Mouse (Mus musculus) limb, embryonic 15.5 days (tissue): Measurements from ENCODE around the gene Bhlhe40. TPM values are rescaled to one million over a fixed set of nuclear protein-coding genes. Genes with fewer than 3 reads are reported as not detected.

ENCODE experiments used
- ATAC-seq: fragments of 200-750 bp; cut with Nextera tagmentation; 2 replicates; pipeline ENCODE4 v1.8.0; 2017; ENCODE audit warnings: low read depth, moderate TSS enrichment; ENCODE audit not compliant: insufficient number of reproducible peaks, low FRiP score, low TSS enrichment
- H3K27ac ChIP-seq: fragments of 300-500 bp; sonication (generic); 2 replicates; pipeline ENCODE4 v1.5.1; 2015; ENCODE audit warnings: moderate library complexity, mild to moderate bottlenecking, inconsistent platforms
- H3K27me3 ChIP-seq: fragments of 300-500 bp; sonication (generic); 2 replicates; pipeline ENCODE4 v1.6.1; 2015; ENCODE audit warnings: inconsistent platforms
- H3K36me3 ChIP-seq: fragments of 300-500 bp; sonication (generic); 2 replicates; pipeline ENCODE4 v1.6.1; 2015; ENCODE audit warnings: inconsistent platforms
- H3K4me1 ChIP-seq: fragments of 300-500 bp; sonication (generic); 2 replicates; pipeline ENCODE4 v1.6.1; 2015; ENCODE audit warnings: inconsistent platforms
- H3K4me2 ChIP-seq: fragments of 300-500 bp; sonication (generic); 2 replicates; pipeline ENCODE4 v1.6.1; 2015; ENCODE audit warnings: mild to moderate bottlenecking, inconsistent platforms
- H3K4me3 ChIP-seq: fragments of 300-500 bp; sonication (generic); 2 replicates; pipeline ENCODE4 v1.5.1; 2015; ENCODE audit warnings: mild to moderate bottlenecking, inconsistent platforms
- H3K9ac ChIP-seq: fragments of 300-500 bp; sonication (generic); 2 replicates; pipeline ENCODE4 v1.6.1; 2015; ENCODE audit warnings: inconsistent platforms
- H3K9me3 ChIP-seq: fragments of 300-500 bp; sonication (generic); 2 replicates; pipeline ENCODE4 v1.6.1; 2016; ENCODE audit warnings: inconsistent platforms
- WGBS: fragments of 180-500 bp; shearing (Covaris S2); methylation state at CpG from one replicate; pipeline ENCODE4 v1.1.7; 2015; 5-methylcytosine and 5-hydroxymethylcytosine counted together
- polyA plus RNA-seq: library from polyadenylated mRNA; unstranded; fragments of >200 nt; fragmentation: Nextera tagmentation; extraction: Ambion mirVana; gene quantifications from 2 replicates; pipeline ENCODE4 v1.2.1, GENCODE M21; 2015

Bhlhe40 gene
- 44.5 and 45.4 TPM in 2 replicates for polyA plus RNA-seq

GRCm38 (mm10) chr6:108660206-108660877 lies at the start of gene Bhlhe40:
Bhlhe40 (plus strand) TSS chr6:108660629.
- Histone ChIP-seq H3K27ac (peak within 1 kb of the TSS; percentile 96), H3K4me2 (peak within 1 kb of the TSS; percentile 84), H3K4me3 (peak within 1 kb of the TSS; percentile 53), H3K27me3 (0 out of 2 replicates have a peak, but pooled peaks cover 3% of the 10 kb centered on the region), H3K36me3 (peaks cover 10% of the 10 kb centered on the region; the same call in 1 of the 2 replicates), H3K4me1 (peaks cover 24% of the 10 kb centered on the region), H3K9ac (peak within 1 kb of the TSS; percentile 62), H3K9me3 (no peaks in the 10 kb centered on the region)
- ATAC-seq, result peak; percentile 92
- 0% methylated on average over 34 of the region's 43 CpGs for WGBS

GRCm38 (mm10) chr6:108611663-108612062 lies 48.8 kb upstream of the Bhlhe40 start:
- 39% methylated on average over 3 of the region's 3 CpGs for WGBS
- Histone ChIP-seq H3K4me2 (no peak overlapping the region), H3K36me3 (no peaks in the 10 kb centered on the region), H3K4me1 (no peaks in the 10 kb centered on the region), H3K27me3 (no peaks in the 10 kb centered on the region), H3K4me3 (no peak overlapping the region), H3K27ac (no peak overlapping the region), H3K9me3 (no peaks in the 10 kb centered on the region), H3K9ac (no peak overlapping the region)
- no peak for ATAC-seq

DNA sequence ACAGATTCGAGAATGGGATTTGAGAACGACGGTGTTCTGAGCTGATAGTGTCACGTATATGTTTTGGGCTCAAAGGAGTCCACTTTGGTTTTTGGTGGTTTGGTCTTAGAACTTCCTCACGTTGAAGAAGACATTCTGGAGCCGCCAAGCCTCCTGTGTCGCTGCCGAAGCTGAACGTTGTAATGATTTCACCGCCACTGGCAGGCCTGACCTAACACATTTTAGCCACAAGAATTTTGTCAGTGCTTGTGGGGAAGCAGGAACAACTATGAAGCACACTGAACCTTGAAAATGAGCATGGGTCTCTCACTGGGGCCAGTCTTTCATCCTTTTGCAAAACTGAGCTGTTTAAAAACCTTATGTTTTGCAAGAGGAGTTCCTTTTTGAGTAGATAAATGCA lies 42.4 kb upstream of the Bhlhe40 start:
- WGBS, result 79% methylated on average over 10 of the region's 10 CpGs
- H3K4me1 ChIP-seq, result no peaks in the 10 kb centered on the region
- no peaks in the 10 kb centered on the region for H3K36me3 ChIP-seq
- no peaks in the 10 kb centered on the region for H3K27me3 ChIP-seq
- no peak for ATAC-seq
- H3K4me2 ChIP-seq, result no peak overlapping the region
- no peak overlapping the region for H3K9ac ChIP-seq
- H3K9me3 ChIP-seq, result no peaks in the 10 kb centered on the region
- no peak overlapping the region for H3K27ac ChIP-seq
- no peak overlapping the region for H3K4me3 ChIP-seq

GRCm38 (mm10) chr6:108623028-108623565 lies 37.3 kb upstream of the Bhlhe40 start:
- no peak overlapping the region for H3K27ac ChIP-seq
- no peak overlapping the region for H3K4me3 ChIP-seq
- H3K36me3 ChIP-seq, result no peaks in the 10 kb centered on the region
- no peaks in the 10 kb centered on the region for H3K4me1 ChIP-seq
- H3K9me3 ChIP-seq, result no peaks in the 10 kb centered on the region
- no peak overlapping the region for H3K9ac ChIP-seq
- H3K4me2 ChIP-seq, result no peak overlapping the region
- H3K27me3 ChIP-seq, result no peaks in the 10 kb centered on the region
- no peak for ATAC-seq
- WGBS, result 84% methylated on average over 4 of the region's 4 CpGs

DNA sequence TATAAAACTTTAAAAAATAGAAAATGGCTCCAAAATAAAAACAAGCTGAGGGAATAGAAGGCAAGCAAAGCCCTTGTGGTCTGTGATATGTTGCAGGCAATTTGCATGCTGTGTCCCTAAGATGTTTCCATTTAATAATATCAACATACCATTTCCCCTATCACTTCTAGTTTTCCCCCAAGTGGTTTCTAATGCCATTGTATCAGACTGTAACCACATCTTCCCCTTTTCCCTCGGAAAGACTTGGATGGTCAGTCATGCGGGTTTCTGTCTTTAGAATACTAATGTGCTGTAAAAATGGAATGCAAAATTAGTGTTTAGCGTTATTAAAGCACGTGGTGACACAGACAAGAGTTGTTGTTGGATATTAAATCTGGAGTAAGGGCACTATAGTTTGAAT lies 35.5 kb upstream of the Bhlhe40 start:
- WGBS, result 85% methylated on average over 4 of the region's 4 CpGs
- H3K27me3 ChIP-seq, result no peaks in the 10 kb centered on the region
- no peaks in the 10 kb centered on the region for H3K36me3 ChIP-seq
- ATAC-seq, result no peak
- no peak overlapping the region for H3K4me3 ChIP-seq
- no peak overlapping the region for H3K4me2 ChIP-seq
- no peaks in the 10 kb centered on the region for H3K9me3 ChIP-seq
- no peaks in the 10 kb centered on the region for H3K4me1 ChIP-seq
- no peak overlapping the region for H3K9ac ChIP-seq
- no peak overlapping the region for H3K27ac ChIP-seq

GRCm38 (mm10) chr6:108630701-108631100 lies 29.7 kb upstream of the Bhlhe40 start:
- Histone ChIP-seq H3K9ac (no peak overlapping the region), H3K4me3 (no peak overlapping the region), H3K27me3 (no peaks in the 10 kb centered on the region), H3K4me1 (no peaks in the 10 kb centered on the region), H3K36me3 (no peaks in the 10 kb centered on the region), H3K27ac (no peak overlapping the region), H3K9me3 (no peaks in the 10 kb centered on the region), H3K4me2 (no peak overlapping the region)
- no peak for ATAC-seq

- Histone ChIP-seq H3K27ac (no peak overlapping the region), H3K4me2 (no peak overlapping the region), H3K9me3 (no peaks in the 10 kb centered on the region), H3K27me3 (no peaks in the 10 kb centered on the region), H3K36me3 (no peaks in the 10 kb centered on the region), H3K4me1 (no peaks in the 10 kb centered on the region), H3K9ac (no peak overlapping the region), H3K4me3 (no peak overlapping the region)
- no peak for ATAC-seq
- WGBS, result 75% methylated on average over 6 of the region's 6 CpGs
Observed at GRCm38 (mm10) chr6:108638157-108638833, 22.1 kb upstream of the Bhlhe40 start.

- Histone ChIP-seq H3K9me3 (no peaks in the 10 kb centered on the region), H3K4me2 (no peak overlapping the region), H3K27me3 (no peaks in the 10 kb centered on the region), H3K4me3 (no peak overlapping the region), H3K9ac (no peak overlapping the region), H3K4me1 (no peaks in the 10 kb centered on the region), H3K27ac (no peak overlapping the region), H3K36me3 (no peaks in the 10 kb centered on the region)
- ATAC-seq, result no peak
- WGBS, result 68% methylated on average over 7 of the region's 7 CpGs
Observed at GRCm38 (mm10) chr6:108642020-108642419, 18.4 kb upstream of the Bhlhe40 start.

DNA sequence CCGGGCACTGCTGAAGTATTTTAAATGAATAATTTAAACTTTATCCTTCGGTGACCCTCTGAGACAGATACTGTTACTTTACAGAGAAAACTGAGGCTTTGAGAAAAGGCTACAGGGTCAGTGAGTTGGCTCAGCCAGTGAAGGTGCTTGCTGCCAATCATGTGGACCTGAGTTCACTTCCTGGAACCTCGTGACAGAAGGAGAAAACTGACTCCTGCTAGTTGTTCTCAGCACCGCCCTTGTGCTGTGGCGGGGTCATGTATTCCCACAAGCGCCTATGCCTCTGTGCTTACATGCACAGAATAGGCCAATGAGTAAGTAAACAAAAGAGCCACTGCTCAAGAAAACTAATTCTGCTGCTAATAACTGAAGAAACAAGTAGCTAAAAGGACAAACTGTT lies 17.4 kb upstream of the Bhlhe40 start:
- Histone ChIP-seq H3K4me1 (no peaks in the 10 kb centered on the region), H3K9me3 (no peaks in the 10 kb centered on the region), H3K36me3 (no peaks in the 10 kb centered on the region), H3K27me3 (no peaks in the 10 kb centered on the region), H3K9ac (no peak overlapping the region), H3K4me2 (no peak overlapping the region), H3K27ac (no peak overlapping the region), H3K4me3 (no peak overlapping the region)
- WGBS, result 65% methylated on average over 6 of the region's 6 CpGs
- no peak for ATAC-seq

DNA sequence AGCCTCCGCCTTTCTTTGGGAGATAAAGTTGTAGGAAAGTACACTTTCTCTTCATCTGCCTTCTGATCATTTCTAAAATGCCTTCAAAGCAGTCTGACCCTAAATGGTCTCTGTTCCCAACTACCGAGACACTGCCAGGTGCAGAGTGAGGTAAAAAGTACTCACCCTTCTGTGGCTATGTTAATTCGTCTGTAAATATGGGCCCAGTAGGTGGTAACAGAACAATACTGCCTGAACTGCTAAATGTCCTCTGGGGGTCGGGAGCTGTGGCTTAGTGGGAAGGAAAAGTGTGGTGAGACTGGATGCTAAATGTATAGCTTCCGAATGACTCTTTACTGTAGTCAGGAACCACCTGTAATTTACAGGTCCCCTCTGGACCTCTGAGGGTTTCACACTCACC lies 16.1 kb upstream of the Bhlhe40 start:
- no peak overlapping the region for H3K9ac ChIP-seq
- no peak for ATAC-seq

GRCm38 (mm10) chr6:108647094-108647493 lies 13.3 kb upstream of the Bhlhe40 start:
- Histone ChIP-seq H3K4me2 (no peak overlapping the region), H3K9me3 (no peaks in the 10 kb centered on the region), H3K4me3 (no peak overlapping the region), H3K9ac (no peak overlapping the region), H3K27ac (no peak overlapping the region), H3K27me3 (no peaks in the 10 kb centered on the region), H3K4me1 (no peaks in the 10 kb centered on the region), H3K36me3 (no peaks in the 10 kb centered on the region)
- 34% methylated on average over 3 of the region's 3 CpGs for WGBS
- ATAC-seq, result no peak

More for the DNA sequence above, 16.1 kb upstream of the Bhlhe40 start:
- H3K4me3 ChIP-seq, result no peak overlapping the region
- no peaks in the 10 kb centered on the region for H3K27me3 ChIP-seq
- H3K36me3 ChIP-seq, result no peaks in the 10 kb centered on the region
- no peak overlapping the region for H3K4me2 ChIP-seq
- no peaks in the 10 kb centered on the region for H3K9me3 ChIP-seq
- no peaks in the 10 kb centered on the region for H3K4me1 ChIP-seq
- WGBS, result 50% methylated on average over 5 of the region's 5 CpGs
- no peak overlapping the region for H3K27ac ChIP-seq

- 73% methylated on average over 6 of the region's 6 CpGs for WGBS
- ATAC-seq, result no peak
- Histone ChIP-seq H3K9ac (no peak overlapping the region), H3K27ac (no peak overlapping the region), H3K27me3 (no peaks in the 10 kb centered on the region), H3K4me3 (no peak overlapping the region), H3K36me3 (no peaks in the 10 kb centered on the region), H3K4me2 (no peak overlapping the region), H3K4me1 (no peaks in the 10 kb centered on the region), H3K9me3 (no peaks in the 10 kb centered on the region)
Observed at GRCm38 (mm10) chr6:108648072-108648471, 12.4 kb upstream of the Bhlhe40 start.
